Mouse (Mus musculus): ENCODE measurements around the gene Foxo1.

- TF ChIP-seq CTCF (IDR thresholded peaks at IDR 0.05; ENCODE audit: extremely low read depth, insufficient read depth, low read length) (no peak), POLR2A (IDR thresholded peaks at IDR 0.05; ENCODE audit: extremely low read depth, insufficient read depth, low read length) (no peak)
Observed at GRCm38 (mm10) chr3:52369881-52370428, 101.8 kb downstream of the Foxo1 start.

All from cortical plate, adult 2 months (tissue).